Mouse (Mus musculus) left cerebral cortex, adult 2 months (tissue): Measurements from ENCODE around the gene Car14. TPM values are rescaled to one million over a fixed set of nuclear protein-coding genes. Genes with fewer than 3 reads are reported as not detected.
"Not testable (repeated sequence)": the region's sequence is repeated elsewhere in the genome, so short reads cannot be mapped to it uniquely, and the experiment has no call there.

Source experiments
- DNase-seq, 2 experiments: peaks; one replicate each; pipeline ENCODE4 v3.0.0; 2021 to 2022; ENCODE audit warnings: low spot score in 2 of 2, mixed read lengths in 1 of 2; ENCODE audit errors: extremely low spot score in 1 of 2
- H3K27ac ChIP-seq: fragments of 200-600 bp; 2 replicates; pipeline ENCODE4 v1.8.1; 2022
- H3K4me3 ChIP-seq: fragments of 200-600 bp; 2 replicates; pipeline ENCODE4 v1.8.1; 2022
- CTCF ChIP-seq: fragments of 200-600 bp; IDR thresholded peaks from 2 replicates; pipeline ENCODE4 v1.8.1; 2022; ENCODE audit warnings: antibody characterized with exemption, mild to moderate bottlenecking, moderate library complexity
- intact Hi-C: fragments of 180-260 bp; cut with DNase I; formaldehyde crosslinking; loops from one replicate; pipeline ENCODE4 v1.15.1; 2025
- long read RNA-seq, 2 experiments: library from polyadenylated mRNA; stranded (forward); transcript quantifications; one replicate each; pipeline ENCODE4 v2.0.0; 2021; ENCODE audit warnings: borderline mapping rate in 2 of 2
- total RNA-seq, 2 experiments: library from RNA; stranded (reverse); gene quantifications; 2 replicates each; pipeline ENCODE4 v1.2.3; 2021

Gene Car14
- total RNA-seq, result 1 to 10 TPM; 6.8 to 8.2 TPM
- long read RNA-seq, experiment 1, partial matches to known transcripts, result 0 of 16 reads
- long read RNA-seq, experiment 1, other reads (novel, unspliced or antisense), result 15 of 16 reads
- long read RNA-seq, experiment 2, partial matches to known transcripts, result 0 of 10 reads
- long read RNA-seq, experiment 2, other reads (novel, unspliced or antisense), result 10 of 10 reads

DNA sequence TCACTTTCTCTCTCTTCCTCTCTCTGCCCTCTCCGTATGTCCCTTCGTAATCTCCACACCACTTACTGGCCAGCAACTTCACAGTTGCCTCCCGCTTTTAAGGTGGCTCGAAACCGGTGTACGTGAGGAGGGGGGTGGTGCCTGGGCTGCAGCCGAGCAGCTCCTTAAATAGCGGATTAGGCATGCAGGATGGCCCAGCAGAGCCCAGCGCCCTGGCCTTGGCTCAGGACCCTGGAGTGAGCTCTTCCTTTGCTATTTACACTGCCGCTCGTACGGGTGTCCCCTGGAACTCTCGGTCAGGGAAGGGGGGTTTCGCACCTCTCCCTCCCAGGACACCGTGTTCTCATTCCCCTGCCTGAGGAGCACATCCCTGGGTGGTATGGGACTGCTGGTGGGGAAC is at the start of gene Car14:
Car14 (minus strand) TSS at position 124 of the 400 bp plus-strand sequence.
- intact Hi-C loops, result no loop called here
- TF ChIP-seq CTCF, result no peak
- no peak for DNase-seq
- peak within 1 kb of the TSS; percentile 66 for H3K27ac ChIP-seq
- peak within 1 kb of the TSS; percentile 37 for H3K4me3 ChIP-seq

DNA sequence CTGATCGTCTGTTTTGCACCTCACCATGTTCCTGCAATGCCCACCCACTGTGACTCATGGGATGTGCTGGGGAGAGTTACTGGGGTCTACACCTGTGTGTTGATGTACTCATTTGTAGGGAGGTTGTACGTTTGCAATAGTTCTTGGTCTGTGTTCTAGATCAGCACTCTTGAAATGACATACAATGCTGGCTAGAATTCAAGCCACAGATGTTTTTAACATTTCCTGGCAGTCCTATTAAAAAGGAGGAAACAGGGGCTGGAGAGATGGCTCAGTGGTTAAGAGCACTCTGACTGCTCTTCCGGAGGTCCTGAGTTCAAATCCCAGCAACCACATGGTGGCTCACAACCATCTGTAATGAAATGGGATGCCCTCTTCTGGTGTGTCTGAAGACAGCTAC is 49.0 kb upstream of the Car14 start:
- intact Hi-C loops, result loop anchor here (5.0 kb wide), 1 partner anchor 71 kb away; the partner anchor contains the start of gene Ciart
- H3K27ac ChIP-seq, result no peak overlapping the region

DNA sequence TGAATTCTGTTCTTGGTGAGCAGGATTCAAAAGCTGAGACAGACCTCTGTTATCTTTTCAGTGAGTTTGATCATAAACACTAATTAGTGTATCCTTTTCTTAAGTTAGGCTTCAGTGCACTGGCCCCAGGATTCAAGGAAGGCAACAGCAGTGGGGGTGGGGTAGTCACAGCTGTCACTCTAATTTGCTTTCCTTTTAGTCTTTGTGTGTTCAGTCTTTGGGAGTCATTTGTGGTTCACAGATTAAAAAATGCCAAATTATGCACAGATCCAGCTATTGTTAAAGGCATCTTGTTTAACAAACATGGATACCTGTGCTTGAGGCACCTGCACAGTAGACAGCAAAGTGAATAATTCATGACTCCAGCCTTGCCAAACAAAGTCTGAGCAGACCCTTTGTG is 48.5 kb upstream of the Car14 start:
- no peak for DNase-seq
- no peak for TF ChIP-seq CTCF
- intact Hi-C loops, result loop anchor here (5.0 kb wide), 1 partner anchor 71 kb away; the partner anchor contains the start of gene Ciart
- Histone ChIP-seq H3K4me3 (no peak overlapping the region), H3K27ac (no peak overlapping the region)

More for the DNA sequence above, 49.0 kb upstream of the Car14 start:
- DNase-seq, result no peak
- no peak overlapping the region for H3K4me3 ChIP-seq
- TF ChIP-seq CTCF, result no peak

DNA sequence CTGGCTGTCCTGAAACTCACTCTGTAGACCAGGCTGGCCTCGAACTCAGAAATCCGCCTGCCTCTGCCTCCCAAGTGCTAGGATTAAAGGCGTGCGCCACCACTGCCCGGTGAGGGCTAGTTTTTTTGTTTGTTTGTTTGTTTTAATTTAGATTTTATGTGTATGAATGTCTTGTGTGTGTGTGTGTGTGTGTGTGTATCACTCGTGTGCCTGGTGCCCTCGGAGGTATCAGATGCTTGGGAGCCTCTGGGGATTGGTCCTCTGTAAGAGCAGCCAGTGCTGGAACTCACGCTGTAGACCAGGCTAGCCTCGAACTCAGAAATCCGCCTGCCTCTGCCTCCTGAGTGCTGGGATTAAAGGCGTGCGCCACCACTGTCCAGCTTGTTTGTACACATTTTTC is 47.1 kb upstream of the Car14 start:
- Histone ChIP-seq H3K27ac (peak overlapping the region; percentile 100), H3K4me3 (peak overlapping the region; percentile 56)
- intact Hi-C loops, result loop anchor here (5.0 kb wide), 1 partner anchor 69 kb away; the partner anchor contains the start of gene Ciart
- not testable (repeated sequence) for DNase-seq

DNA sequence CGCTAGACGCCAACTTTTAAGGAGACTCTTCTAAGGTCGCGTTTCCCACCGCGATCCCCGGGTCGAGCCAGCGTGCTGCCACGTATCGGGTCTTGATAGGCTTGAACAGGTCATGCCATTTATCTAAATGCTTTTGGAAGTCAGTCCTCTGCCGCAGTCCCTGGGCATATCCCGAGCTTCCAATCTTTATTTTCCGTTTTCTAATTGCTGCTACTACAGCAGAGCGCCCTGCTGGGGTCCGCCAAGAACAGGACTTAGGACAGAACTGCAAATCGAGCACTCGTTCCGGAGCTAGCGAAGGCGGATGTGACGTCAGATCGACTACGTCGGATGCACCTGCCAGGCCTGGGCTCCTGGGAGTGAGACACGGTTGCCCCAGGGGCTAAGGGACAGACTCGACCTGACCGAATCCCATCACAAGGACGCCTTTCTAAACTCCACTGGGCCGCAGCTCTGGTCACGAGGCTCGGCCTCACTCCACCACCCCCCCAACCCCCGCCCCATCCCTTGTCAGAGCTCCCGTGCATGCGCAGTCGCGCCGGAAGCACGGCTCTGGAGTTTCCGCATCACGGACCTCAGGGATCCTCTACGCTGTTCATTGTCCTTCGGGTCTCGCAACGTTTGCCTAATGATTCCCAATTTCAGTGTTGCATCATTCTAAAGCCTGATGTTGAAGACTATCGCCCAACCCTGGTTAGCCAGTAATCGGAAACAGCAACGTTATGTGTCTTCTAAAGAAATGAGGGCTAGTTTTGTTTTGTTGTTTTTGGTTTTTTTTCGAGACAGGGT is 46.5 kb upstream of the Car14 start:
- peak overlapping the region; percentile 56 for H3K4me3 ChIP-seq
- H3K27ac ChIP-seq, result peak overlapping the region; percentile 100
- intact Hi-C loops, result loop anchor here (5.0 kb wide), 1 partner anchor 69 kb away; the partner anchor contains the start of gene Ciart
- TF ChIP-seq CTCF, result no peak
- DNase-seq, result peak; percentile 86 to 87

DNA sequence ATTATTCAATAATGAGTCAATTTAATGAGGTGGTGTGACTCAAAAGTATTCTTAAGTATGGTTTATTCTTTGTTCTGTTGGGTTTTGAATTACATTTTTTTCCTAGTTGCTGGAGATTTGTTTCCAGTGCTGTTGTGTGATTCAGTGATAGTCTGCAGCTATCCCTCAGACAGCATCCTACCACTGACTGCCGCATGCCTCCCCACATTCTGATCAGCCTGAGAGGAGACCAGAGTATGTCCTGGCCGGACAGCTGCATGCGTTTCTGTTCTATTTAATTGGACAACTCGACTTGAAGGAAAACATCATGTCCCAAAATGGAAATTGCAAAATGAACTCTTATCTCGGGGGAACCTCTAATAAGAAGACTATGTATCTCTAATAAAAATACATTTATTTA is 43.8 kb upstream of the Car14 start:
- TF ChIP-seq CTCF, result no peak
- Histone ChIP-seq H3K27ac (no peak overlapping the region), H3K4me3 (no peak overlapping the region)
- intact Hi-C loops, result no loop called here
- no peak for DNase-seq

DNA sequence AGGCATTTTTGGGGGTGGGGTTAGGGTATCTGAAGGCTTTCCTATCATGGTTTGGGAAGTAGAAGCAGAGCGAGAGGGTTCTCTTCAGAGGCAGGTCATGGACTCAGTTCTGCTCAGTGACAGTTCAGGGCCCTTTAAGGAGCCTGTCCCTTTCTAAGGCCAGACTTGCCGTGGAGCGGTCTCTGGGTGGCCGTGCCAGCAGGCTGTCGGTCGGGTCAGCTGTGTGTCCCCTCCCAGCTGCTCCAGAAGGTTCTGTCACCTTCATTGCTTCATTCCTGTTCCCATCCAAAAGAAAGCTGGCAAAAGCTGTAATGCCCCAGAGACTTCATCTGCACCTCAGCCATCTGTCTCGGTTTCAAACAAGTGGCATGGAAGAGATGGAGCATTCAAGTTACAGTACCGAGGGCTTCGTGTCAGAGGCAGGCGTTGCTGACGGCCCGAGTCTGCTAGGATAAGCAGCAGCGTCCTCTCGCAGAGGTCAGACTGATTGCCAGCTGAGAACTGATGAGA is 41.3 kb upstream of the Car14 start:
- no peak for TF ChIP-seq CTCF
- Histone ChIP-seq H3K4me3 (no peak overlapping the region), H3K27ac (no peak overlapping the region)
- DNase-seq, result no peak
- intact Hi-C loops, result no loop called here

DNA sequence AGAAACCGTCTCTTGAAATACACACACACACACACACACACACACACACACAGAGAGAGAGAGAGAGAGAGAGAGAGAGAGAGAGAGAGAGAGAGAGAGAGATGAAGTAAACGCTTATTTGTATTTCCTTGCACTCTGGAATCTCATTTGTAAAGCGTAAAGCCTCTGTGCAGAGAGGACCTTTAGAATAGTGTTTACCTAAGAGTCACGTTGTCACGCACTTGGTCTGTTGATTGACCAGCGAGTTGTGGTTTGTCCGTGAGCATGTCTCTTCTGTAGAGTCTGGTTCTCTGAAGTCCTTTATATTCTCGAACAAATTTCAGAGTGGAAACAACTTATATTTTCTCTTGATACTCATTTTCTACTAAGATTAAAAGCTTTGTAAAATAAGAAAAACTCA is 40.3 kb upstream of the Car14 start:
- no peak for DNase-seq
- H3K27ac ChIP-seq, result no peak overlapping the region
- intact Hi-C loops, result no loop called here
- TF ChIP-seq CTCF, result no peak
- H3K4me3 ChIP-seq, result no peak overlapping the region

DNA sequence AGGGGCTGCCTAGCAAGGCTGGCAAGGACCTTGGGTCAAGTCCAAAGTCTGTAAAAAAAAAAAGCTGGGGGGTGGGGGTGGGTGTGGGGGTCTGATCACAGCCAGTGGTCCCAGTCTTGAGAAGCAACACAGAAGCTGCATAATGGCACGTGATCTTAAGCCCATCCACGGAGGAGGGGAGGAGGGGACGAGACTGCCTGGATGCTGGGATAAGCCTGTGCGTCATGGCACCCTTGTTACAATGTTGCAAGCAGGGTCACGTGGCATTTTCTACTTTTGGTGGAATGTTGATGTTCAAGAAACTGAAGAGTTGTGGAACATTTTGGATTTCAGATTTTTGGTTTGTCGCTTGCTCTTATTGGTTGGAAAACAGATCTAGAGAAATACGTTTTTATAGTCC is 38.7 kb upstream of the Car14 start:
- no peak for DNase-seq
- no peak overlapping the region for H3K27ac ChIP-seq
- TF ChIP-seq CTCF, result no peak
- H3K4me3 ChIP-seq, result no peak overlapping the region
- intact Hi-C loops, result no loop called here

DNA sequence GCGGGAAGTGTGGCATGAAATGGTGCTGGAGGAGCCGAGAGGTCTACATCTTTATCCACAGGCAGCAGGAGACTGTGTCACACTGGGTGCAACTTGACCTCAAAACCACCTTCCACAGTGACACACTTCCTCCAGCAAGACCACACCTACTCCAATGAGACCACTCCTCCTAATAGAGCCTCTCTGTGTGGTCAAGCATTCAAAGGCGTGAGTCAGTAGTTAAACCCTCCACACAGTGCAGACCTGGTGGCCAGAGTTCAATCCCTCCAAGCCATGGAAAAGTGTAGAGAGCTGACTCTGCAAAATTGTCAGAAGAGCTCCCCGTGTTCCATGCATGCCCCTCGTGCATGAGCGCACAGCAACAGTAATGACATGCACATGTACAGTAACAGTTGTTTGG is 38.3 kb upstream of the Car14 start:
- no peak for DNase-seq
- no peak for TF ChIP-seq CTCF
- no peak overlapping the region for H3K4me3 ChIP-seq
- no peak overlapping the region for H3K27ac ChIP-seq
- intact Hi-C loops, result no loop called here

DNA sequence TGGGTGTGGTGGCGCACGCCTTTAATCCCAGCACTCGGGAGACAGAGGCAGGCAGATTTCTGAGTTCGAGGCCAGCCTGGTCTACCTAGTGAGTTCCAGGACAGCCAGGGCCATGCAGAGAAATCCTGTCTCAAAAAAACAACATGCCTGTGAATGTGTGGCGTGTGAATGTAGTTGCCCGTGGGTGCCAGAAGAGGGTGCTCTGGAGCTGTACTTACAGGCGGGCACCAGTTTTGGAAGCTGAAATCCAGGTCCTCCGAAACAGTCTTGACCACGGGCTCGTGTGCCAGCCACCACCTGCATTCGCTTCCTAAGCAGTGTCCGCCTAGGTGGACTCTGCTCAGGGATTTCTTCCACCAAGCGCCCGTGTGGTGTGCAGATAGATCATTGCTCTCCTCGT is 34.3 kb upstream of the Car14 start:
- peak; percentile 41 for TF ChIP-seq CTCF
- DNase-seq, result no peak

DNA sequence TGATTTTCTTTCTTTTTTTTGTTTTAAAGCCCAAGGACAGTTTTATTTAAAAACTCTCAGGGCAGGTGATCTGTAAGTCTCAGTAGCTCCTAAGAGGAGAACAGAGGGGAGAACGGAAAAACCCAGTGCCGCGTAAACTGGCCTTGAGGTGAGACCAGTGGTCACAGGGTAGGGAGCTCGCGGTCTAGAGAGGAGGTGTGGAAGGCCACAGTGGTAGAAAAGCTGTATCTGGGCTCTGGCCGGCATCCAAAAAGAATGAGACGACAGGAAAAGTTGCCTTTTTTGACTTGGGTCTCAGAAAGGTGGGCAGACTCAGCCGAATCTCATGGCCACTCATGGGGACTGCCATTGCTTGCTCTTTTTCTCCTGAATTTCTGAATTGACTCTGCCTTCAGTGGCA is 33.7 kb upstream of the Car14 start:
- H3K4me3 ChIP-seq, result no peak overlapping the region
- intact Hi-C loops, result no loop called here
- H3K27ac ChIP-seq, result no peak overlapping the region
- TF ChIP-seq CTCF, result no peak
- DNase-seq, result no peak

More for the DNA sequence above, 34.3 kb upstream of the Car14 start:
- Histone ChIP-seq H3K4me3 (no peak overlapping the region), H3K27ac (no peak overlapping the region)
- intact Hi-C loops, result no loop called here

DNA sequence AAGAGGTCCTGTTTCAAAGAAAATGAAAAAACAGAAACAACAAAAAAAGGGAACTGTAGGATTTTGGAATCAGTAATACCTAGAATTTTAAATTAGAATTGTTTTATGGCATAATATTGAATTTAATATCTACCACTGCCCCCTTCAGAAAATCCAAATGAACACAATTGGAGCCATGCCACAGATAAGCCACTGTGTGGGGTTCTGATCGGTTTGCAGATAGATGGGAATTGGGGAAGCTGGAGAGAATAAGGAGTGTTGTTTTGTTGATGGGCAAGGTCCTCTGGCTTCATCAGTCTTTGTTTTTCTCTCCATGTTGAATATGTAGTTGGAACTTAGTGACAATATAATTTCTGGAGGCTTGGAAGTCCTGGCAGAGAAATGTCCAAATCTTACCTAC is 30.0 kb upstream of the Car14 start:
- no peak for TF ChIP-seq CTCF
- intact Hi-C loops, result no loop called here
- Histone ChIP-seq H3K27ac (no peak overlapping the region), H3K4me3 (no peak overlapping the region)
- no peak for DNase-seq
